Mouse (Mus musculus): Measurements from ENCODE around the gene Dnajc13.

- TF ChIP-seq CTCF (IDR thresholded peaks at IDR 0.05; ENCODE audit: borderline replicate concordance, insufficient read depth, low read length) (no peak), POLR2A (IDR thresholded peaks at IDR 0.05; ENCODE audit: low read depth, low read length) (no peak)
Observed at GRCm38 (mm10) chr9:104256085-104256484, 6.6 kb downstream of the Dnajc13 start.
